Mouse (Mus musculus): ENCODE results near the gene Colec11. TPM values are rescaled to one million over a fixed set of nuclear protein-coding genes. Genes with fewer than 3 reads are reported as not detected.

Gene Colec11
- total and polyA plus RNA-seq, 3 experiments, result not detected

DNA sequence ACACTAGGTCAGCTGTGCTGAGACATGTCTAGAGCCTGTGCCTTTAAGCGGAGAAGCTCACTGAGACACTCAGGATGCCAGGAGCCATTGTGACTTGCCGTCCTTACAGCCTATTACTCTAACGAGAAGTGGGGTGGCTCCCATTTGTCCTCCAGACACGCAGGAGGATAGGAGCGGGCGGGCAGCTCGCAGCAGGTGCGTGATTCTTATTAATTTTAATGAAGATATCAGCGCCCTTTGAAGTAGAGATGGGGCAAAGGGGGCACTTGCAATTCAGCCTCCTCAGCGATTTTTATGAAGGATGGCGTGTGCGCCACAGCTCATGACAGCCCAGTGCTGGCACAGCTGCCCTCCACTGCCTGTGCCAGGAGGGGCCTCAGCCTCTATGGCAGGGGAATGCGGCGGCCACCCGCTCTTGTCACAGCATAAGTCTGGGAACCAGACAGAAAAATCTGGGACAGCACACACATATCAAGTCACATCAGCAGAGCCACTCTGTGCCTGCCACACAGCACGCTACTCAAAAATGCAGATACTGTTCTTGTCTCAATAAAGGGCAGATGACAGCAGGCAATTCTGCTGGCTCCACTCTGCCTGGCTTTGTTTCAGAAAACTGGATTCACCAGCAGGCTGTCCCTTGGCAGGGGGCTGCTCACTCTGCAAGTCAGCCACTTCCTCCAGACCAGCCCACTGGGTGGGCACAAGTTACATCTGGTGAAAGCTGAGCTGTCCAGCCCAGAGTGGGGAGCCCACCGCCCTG lies 15.5 kb downstream of the Colec11 start:
- TF ChIP-seq RAD21 (IDR thresholded peaks at IDR 0.05; ENCODE audit: low read depth, low read length), result no peak
- no peak for TF ChIP-seq HCFC1 (IDR thresholded peaks at IDR 0.05; ENCODE audit: low read depth, low read length)
- TF ChIP-seq MAX (IDR thresholded peaks at IDR 0.05; ENCODE audit: low read length), result no peak
- no peak for TF ChIP-seq SMC3 (IDR thresholded peaks at IDR 0.05; ENCODE audit: low read depth, low read length)
- TF ChIP-seq E2F4 (IDR thresholded peaks at IDR 0.05; ENCODE audit: insufficient replicate concordance, low read depth, low read length), result no peak
- TF ChIP-seq EP300 (IDR thresholded peaks at IDR 0.05; ENCODE audit: low read length), result no peak
- TF ChIP-seq NELFE (IDR thresholded peaks at IDR 0.05; ENCODE audit: low read depth, low read length), result no peak
- TF ChIP-seq GABPA (IDR thresholded peaks at IDR 0.05; ENCODE audit: insufficient replicate concordance, low read depth, low read length), result no peak
- TF ChIP-seq MYC (IDR thresholded peaks at IDR 0.05; ENCODE audit: low read depth, low read length), result no peak
- no peak for TF ChIP-seq NRF1 (IDR thresholded peaks at IDR 0.05; ENCODE audit: low read depth, low read length)
- no peak for TF ChIP-seq UBTF (IDR thresholded peaks at IDR 0.05; ENCODE audit: low read depth, low read length)
- TF ChIP-seq ELF1 (IDR thresholded peaks at IDR 0.05; ENCODE audit: low read depth, low read length), result no peak
- TF ChIP-seq SIN3A (IDR thresholded peaks at IDR 0.05; ENCODE audit: low read length), result no peak
- TF ChIP-seq ETS1 (conservative IDR thresholded peaks at IDR 0.05; ENCODE audit: low read depth, low read length), result no peak
- no peak overlapping the region for H3K4me2 ChIP-seq (ENCODE audit: insufficient read depth, low read depth, poor library complexity, severe bottlenecking)
- DNase-seq (ENCODE audit: extremely low read depth), result no peak
- H3K27ac ChIP-seq (ENCODE audit: insufficient read depth, low read depth), result no peak overlapping the region
- no peaks in the 10 kb centered on the region for H3K9me3 ChIP-seq (replicated peaks; ENCODE audit: low read length)
- H3K27me3 ChIP-seq (replicated peaks), result no peaks in the 10 kb centered on the region
- dilution Hi-C loops (cut with MboI; ENCODE audit: extremely low pct_ligation_motif_present, extremely low pct_unique_long_range_greater_than_20kb, low sequenced_read_pairs), result no loop called here
- no peaks in the 10 kb centered on the region for H3K79me2 ChIP-seq (replicated peaks; ENCODE audit: control insufficient read depth, extremely low read depth, insufficient read depth, poor library complexity, severe bottlenecking)
- H3K4me3 ChIP-seq (replicated peaks in 1 of 3; ENCODE audit: low read depth in 2 of 3, low read length in 2 of 3, poor library complexity in 1 of 3), result no peak overlapping the region
- no peaks in the 10 kb centered on the region for H3K36me3 ChIP-seq (replicated peaks in 1 of 2; ENCODE audit: control insufficient read depth in 1 of 2, insufficient read depth in 1 of 2, low read length in 1 of 2)
- no peak overlapping the region for H3K9ac ChIP-seq (ENCODE audit: insufficient read depth, low read depth)
- no peaks in the 10 kb centered on the region; a peak in 1 of 4 replicates for H3K4me1 ChIP-seq (ENCODE audit: control insufficient read depth in 1 of 2, insufficient read depth in 2 of 2)
- in situ Hi-C loops (cut with MboI; ENCODE audit: low pct_ligation_motif_present, low pct_unique_long_range_greater_than_20kb, low sequenced_read_pairs), result no loop called here

- in situ Hi-C loops (cut with MboI; ENCODE audit: low pct_ligation_motif_present, low pct_unique_long_range_greater_than_20kb, low sequenced_read_pairs), result no loop called here
- no peak for DNase-seq (ENCODE audit: extremely low read depth)
- Histone ChIP-seq H3K4me1 (ENCODE audit: control insufficient read depth in 1 of 2, insufficient read depth in 2 of 2) (no peaks in the 10 kb centered on the region), H3K79me2 (replicated peaks; ENCODE audit: control insufficient read depth, extremely low read depth, insufficient read depth, poor library complexity, severe bottlenecking) (no peaks in the 10 kb centered on the region), H3K27me3 (replicated peaks) (peaks cover 17% of the 10 kb centered on the region), H3K4me2 (ENCODE audit: insufficient read depth, low read depth, poor library complexity, severe bottlenecking) (no peak overlapping the region), H3K9me3 (replicated peaks; ENCODE audit: low read length) (no peaks in the 10 kb centered on the region), H3K4me3 (replicated peaks in 1 of 3; ENCODE audit: low read depth in 2 of 3, low read length in 2 of 3, poor library complexity in 1 of 3) (no peak overlapping the region), H3K36me3 (replicated peaks in 1 of 2; ENCODE audit: control insufficient read depth in 1 of 2, insufficient read depth in 1 of 2, low read length in 1 of 2) (no peaks in the 10 kb centered on the region), H3K27ac (ENCODE audit: insufficient read depth, low read depth) (no peak overlapping the region), H3K9ac (ENCODE audit: insufficient read depth, low read depth) (no peak overlapping the region)
- dilution Hi-C loops (cut with MboI; ENCODE audit: extremely low pct_ligation_motif_present, extremely low pct_unique_long_range_greater_than_20kb, low sequenced_read_pairs), result no loop called here
- TF ChIP-seq ETS1 (conservative IDR thresholded peaks at IDR 0.05; ENCODE audit: low read depth, low read length) (no peak), CHD2 (IDR thresholded peaks at IDR 0.05; ENCODE audit: low read length) (no peak), GABPA (IDR thresholded peaks at IDR 0.05; ENCODE audit: insufficient replicate concordance, low read depth, low read length) (no peak), ZKSCAN1 (IDR thresholded peaks at IDR 0.05; ENCODE audit: borderline replicate concordance, low read depth, low read length) (no peak), UBTF (IDR thresholded peaks at IDR 0.05; ENCODE audit: low read depth, low read length) (no peak), RAD21 (IDR thresholded peaks at IDR 0.05; ENCODE audit: low read depth, low read length) (no peak), MEF2A (IDR thresholded peaks at IDR 0.05; ENCODE audit: borderline replicate concordance, low read depth, low read length) (no peak), POLR2AphosphoS2 (IDR thresholded peaks at IDR 0.05; ENCODE audit: low read depth, low read length) (no peak), HCFC1 (IDR thresholded peaks at IDR 0.05; ENCODE audit: low read depth, low read length) (no peak)
Observed at GRCm38 (mm10) chr12:28603494-28603893, 19.7 kb downstream of the Colec11 start.

All from CH12.LX (cell line).